Mouse (Mus musculus) stomach, embryonic 15.5 days (tissue): ENCODE results near the gene Olfr316. TPM values are rescaled to one million over a fixed set of nuclear protein-coding genes. Genes with fewer than 3 reads are reported as not detected.
"Not testable (repeated sequence)": the region's sequence is repeated elsewhere in the genome, so short reads cannot be mapped to it uniquely, and the experiment has no call there.

Experiments
- ATAC-seq: fragments of 200-750 bp; cut with Nextera tagmentation; 2 replicates; pipeline ENCODE4 v1.8.0; 2017; ENCODE audit warnings: low read depth, moderate number of reproducible peaks, moderate TSS enrichment; ENCODE audit not compliant: insufficient read depth, low FRiP score
- H3K27ac ChIP-seq: fragments of 300-500 bp; sonication (generic); 2 replicates; pipeline ENCODE4 v1.5.1; 2015; ENCODE audit warnings: mild to moderate bottlenecking, inconsistent platforms
- H3K27me3 ChIP-seq: fragments of 300-500 bp; sonication (generic); replicated peaks from 2 replicates; pipeline ENCODE4 v1.6.1; 2015; ENCODE audit warnings: inconsistent platforms
- H3K36me3 ChIP-seq: fragments of 300-500 bp; sonication (generic); 2 replicates; pipeline ENCODE4 v1.6.1; 2015; ENCODE audit warnings: inconsistent platforms
- H3K4me1 ChIP-seq: fragments of 300-500 bp; sonication (generic); 2 replicates; pipeline ENCODE4 v1.6.1; 2015; ENCODE audit warnings: inconsistent platforms
- H3K4me2 ChIP-seq: fragments of 300-500 bp; sonication (generic); 2 replicates; pipeline ENCODE4 v1.6.1; 2015; ENCODE audit warnings: mild to moderate bottlenecking, inconsistent platforms
- H3K4me3 ChIP-seq: fragments of 300-500 bp; sonication (generic); replicated peaks from 2 replicates; pipeline ENCODE4 v1.5.1; 2015; ENCODE audit warnings: inconsistent platforms
- H3K9ac ChIP-seq: fragments of 300-500 bp; sonication (generic); 2 replicates; pipeline ENCODE4 v1.6.1; 2015; ENCODE audit warnings: inconsistent platforms
- H3K9me3 ChIP-seq: fragments of 300-500 bp; sonication (generic); 2 replicates; pipeline ENCODE4 v1.6.1; 2016; ENCODE audit warnings: inconsistent platforms
- WGBS: fragments of 180-500 bp; shearing (Covaris S2); methylation state at CpG from one replicate; pipeline ENCODE4 v1.1.7; 2015; 5-methylcytosine and 5-hydroxymethylcytosine counted together
- polyA plus RNA-seq: library from polyadenylated mRNA; unstranded; fragments of >200 nt; fragmentation: Nextera tagmentation; extraction: Ambion mirVana; gene quantifications from 2 replicates; pipeline ENCODE4 v1.2.1, GENCODE M21; 2015

Gene Olfr316
- polyA plus RNA-seq = not detected in 2 replicates

DNA sequence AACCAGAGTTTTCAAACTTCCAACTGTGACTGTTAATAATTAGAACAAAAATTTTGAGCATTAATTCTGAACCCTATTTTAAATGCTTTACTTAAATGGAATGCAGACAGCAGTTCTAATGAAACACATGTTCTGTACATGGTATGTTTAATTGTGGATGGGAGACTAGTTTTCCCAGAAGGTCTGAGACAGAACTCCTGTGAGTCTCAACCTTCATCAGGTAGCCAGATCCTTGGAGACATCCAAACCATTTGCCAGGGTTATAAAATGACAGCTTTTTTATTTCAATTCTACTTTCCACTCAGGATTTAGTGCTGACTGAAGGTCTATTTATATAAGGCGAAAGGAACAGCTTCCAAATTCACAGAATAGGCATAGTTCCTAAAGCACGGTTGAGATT lies at the start of gene Olfr316:
Gene Olfr316 (plus strand): TSS at position 301 of the 400 bp plus-strand sequence.
- Histone ChIP-seq H3K4me3 (no peak within 1 kb of the TSS), H3K9ac (no peak within 1 kb of the TSS), H3K4me2 (no peak within 1 kb of the TSS), H3K27me3 (no peaks in the 10 kb centered on the region), H3K36me3 (no peaks in the 10 kb centered on the region), H3K27ac (no peak within 1 kb of the TSS), H3K9me3 (no peaks in the 10 kb centered on the region), H3K4me1 (no peaks in the 10 kb centered on the region)
- WGBS = 61% methylated on average over 2 of the region's 2 CpGs
- no peak for ATAC-seq

- WGBS = 81% methylated on average over 11 of the region's 11 CpGs
- no peaks in the 10 kb centered on the region for H3K36me3 ChIP-seq
- no peak for ATAC-seq
Observed at GRCm38 (mm10) chr11:58709086-58709485, 43.4 kb upstream of the Olfr316 start.

GRCm38 (mm10) chr11:58717723-58718122 lies 34.8 kb upstream of the Olfr316 start:
- not testable (repeated sequence) for H3K9ac ChIP-seq, H3K4me1 ChIP-seq, H3K36me3 ChIP-seq, H3K27ac ChIP-seq, H3K27me3 ChIP-seq, H3K9me3 ChIP-seq, ATAC-seq, H3K4me2 ChIP-seq, H3K4me3 ChIP-seq
- WGBS = 84% methylated on average over 7 of the region's 7 CpGs

More at GRCm38 (mm10) chr11:58709086-58709485, 43.4 kb upstream of the Olfr316 start:
- H3K9ac ChIP-seq = no peak overlapping the region
- H3K27ac ChIP-seq = no peak overlapping the region
- H3K4me3 ChIP-seq = no peak overlapping the region
- no peak overlapping the region for H3K4me2 ChIP-seq
- H3K27me3 ChIP-seq = no peaks in the 10 kb centered on the region
- no peaks in the 10 kb centered on the region for H3K9me3 ChIP-seq
- H3K4me1 ChIP-seq = no peaks in the 10 kb centered on the region

- Histone ChIP-seq H3K27me3 (no peaks in the 10 kb centered on the region), H3K36me3 (no peaks in the 10 kb centered on the region), H3K4me3 (no peak overlapping the region), H3K4me2 (no peak overlapping the region), H3K9ac (no peak overlapping the region), H3K27ac (no peak overlapping the region), H3K4me1 (no peaks in the 10 kb centered on the region), H3K9me3 (no peaks in the 10 kb centered on the region)
- 79% methylated on average over 4 of the region's 4 CpGs for WGBS
- no peak for ATAC-seq
Observed at GRCm38 (mm10) chr11:58719701-58720100, 32.8 kb upstream of the Olfr316 start.

DNA sequence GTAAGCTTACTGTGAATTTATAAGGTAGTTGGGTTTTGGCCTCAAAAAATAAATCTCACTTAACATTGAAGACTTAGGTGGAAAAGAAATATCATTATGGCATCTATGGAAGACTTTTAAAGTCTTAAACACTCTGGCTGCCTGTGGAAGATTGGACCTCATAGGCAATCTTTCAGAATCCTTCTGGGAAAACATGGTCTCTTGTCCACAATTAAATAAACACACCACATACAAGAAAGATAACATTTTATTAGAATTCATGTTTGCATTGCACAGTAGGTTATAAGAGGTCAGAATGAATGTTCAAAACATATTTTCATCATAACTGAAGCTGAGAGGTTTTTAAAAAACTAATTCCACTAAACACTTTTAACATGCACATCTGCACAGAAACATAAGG lies 28.6 kb upstream of the Olfr316 start, which contains the start of gene Olfr318:
Gene Olfr318 (minus strand): TSS at position 101 of the 400 bp plus-strand sequence.
- no peak within 1 kb of the TSS for H3K4me3 ChIP-seq
- no peak within 1 kb of the TSS for H3K9ac ChIP-seq
- no peaks in the 10 kb centered on the region for H3K9me3 ChIP-seq

GRCm38 (mm10) chr11:58727896-58728650 lies 24.5 kb upstream of the Olfr316 start:
- not testable (repeated sequence) for H3K27me3 ChIP-seq, H3K4me1 ChIP-seq, H3K27ac ChIP-seq, H3K9me3 ChIP-seq, H3K9ac ChIP-seq, H3K36me3 ChIP-seq, H3K4me3 ChIP-seq, H3K4me2 ChIP-seq, ATAC-seq
- 70% methylated on average over 6 of the region's 6 CpGs for WGBS

More for the DNA sequence above, 28.6 kb upstream of the Olfr316 start, which contains the start of gene Olfr318:
- Histone ChIP-seq H3K36me3 (no peaks in the 10 kb centered on the region), H3K27me3 (no peaks in the 10 kb centered on the region), H3K4me2 (no peak within 1 kb of the TSS), H3K27ac (no peak within 1 kb of the TSS), H3K4me1 (no peaks in the 10 kb centered on the region)
- ATAC-seq = no peak

GRCm38 (mm10) chr11:58733372-58733771 lies 19.2 kb upstream of the Olfr316 start:
- WGBS = 46% methylated on average over 3 of the region's 3 CpGs
- no peaks in the 10 kb centered on the region for H3K36me3 ChIP-seq
- H3K4me2 ChIP-seq = no peak overlapping the region
- H3K9ac ChIP-seq = no peak overlapping the region
- H3K4me3 ChIP-seq = no peak overlapping the region
- H3K4me1 ChIP-seq = no peaks in the 10 kb centered on the region
- H3K9me3 ChIP-seq = no peaks in the 10 kb centered on the region
- no peak for ATAC-seq
- no peak overlapping the region for H3K27ac ChIP-seq
- H3K27me3 ChIP-seq = no peaks in the 10 kb centered on the region

- Histone ChIP-seq H3K4me1 (no peaks in the 10 kb centered on the region), H3K4me2 (no peak within 1 kb of the TSS), H3K27me3 (no peaks in the 10 kb centered on the region), H3K36me3 (no peaks in the 10 kb centered on the region), H3K9me3 (no peaks in the 10 kb centered on the region), H3K4me3 (no peak within 1 kb of the TSS), H3K27ac (no peak within 1 kb of the TSS), H3K9ac (no peak within 1 kb of the TSS)
- no peak for ATAC-seq
- 58% methylated on average over 4 of the region's 4 CpGs for WGBS
Observed at GRCm38 (mm10) chr11:58738792-58739262, 13.7 kb upstream of the Olfr316 start, which contains the start of gene Olfr317. Gene Olfr317, minus strand, starts transcription at chr11:58739212.

- not testable (repeated sequence) for H3K4me3 ChIP-seq, H3K27ac ChIP-seq, H3K4me1 ChIP-seq, H3K9ac ChIP-seq, H3K4me2 ChIP-seq, H3K36me3 ChIP-seq, ATAC-seq, H3K9me3 ChIP-seq, H3K27me3 ChIP-seq
- WGBS = 75% methylated on average over 18 of the region's 18 CpGs
Observed at GRCm38 (mm10) chr11:58751096-58751495, 1.4 kb upstream of the Olfr316 start.

DNA sequence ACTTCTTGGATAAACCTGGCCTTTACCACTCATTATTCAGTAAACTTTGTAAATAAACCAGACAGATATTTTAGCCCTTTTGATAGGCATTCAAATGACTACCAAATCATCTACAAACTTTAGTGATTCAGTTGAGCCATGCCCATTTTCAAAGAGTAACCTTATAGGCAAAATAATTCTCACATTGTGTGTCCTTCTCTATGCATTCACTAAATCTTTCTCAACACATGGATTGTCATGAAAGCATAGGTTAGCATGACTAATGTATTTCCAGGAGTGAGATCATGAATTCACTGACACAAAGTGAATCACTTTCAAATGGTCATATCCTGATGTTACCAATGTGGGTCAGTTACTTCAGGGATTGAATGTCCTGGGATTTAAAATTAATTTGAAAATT lies 20.4 kb downstream of the Olfr316 start, which contains the start of gene Olfr315:
Gene Olfr315 (plus strand): TSS at position 301 of the 400 bp plus-strand sequence.
- H3K9me3 ChIP-seq = no peaks in the 10 kb centered on the region
- H3K4me2 ChIP-seq = no peak within 1 kb of the TSS
- H3K27ac ChIP-seq = no peak within 1 kb of the TSS
- H3K4me1 ChIP-seq = no peaks in the 10 kb centered on the region
- H3K36me3 ChIP-seq = no peaks in the 10 kb centered on the region
- no peaks in the 10 kb centered on the region for H3K27me3 ChIP-seq
- no peak for ATAC-seq
- no peak within 1 kb of the TSS for H3K4me3 ChIP-seq
- H3K9ac ChIP-seq = no peak within 1 kb of the TSS

DNA sequence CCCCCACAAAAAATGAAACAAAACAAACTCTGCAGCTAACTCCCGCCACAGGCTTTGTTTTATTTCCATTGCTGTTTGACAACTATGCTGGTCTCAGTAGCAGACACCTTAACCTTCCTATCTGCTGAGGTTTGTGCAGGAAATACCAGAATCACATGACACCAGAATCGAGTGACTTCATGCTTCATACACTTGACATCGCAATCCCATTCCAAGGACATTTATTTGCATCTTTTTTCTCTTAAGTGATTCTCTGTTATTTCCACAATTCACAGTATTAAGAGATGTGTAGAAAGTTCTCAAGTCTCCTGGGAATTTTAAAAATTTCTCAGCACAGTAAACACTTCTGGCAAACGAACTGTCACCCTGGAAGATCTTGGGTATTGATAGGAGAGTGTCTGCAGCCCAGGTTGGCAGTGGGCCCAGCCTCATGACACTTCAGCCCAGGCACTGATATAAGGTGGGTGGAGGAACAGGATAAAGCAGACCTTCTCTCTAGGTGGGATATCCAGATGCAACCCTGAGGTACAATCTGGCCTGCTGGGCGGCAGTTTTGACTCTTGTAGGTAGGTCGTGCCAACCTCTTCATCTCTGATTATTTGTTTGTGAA lies 30.1 kb downstream of the Olfr316 start, which contains the start of gene Olfr314:
Gene Olfr314 (plus strand): TSS at position 473 of the 610 bp plus-strand sequence.
- no peak for ATAC-seq
- Histone ChIP-seq H3K9me3 (no peaks in the 10 kb centered on the region), H3K27me3 (no peaks in the 10 kb centered on the region), H3K36me3 (no peaks in the 10 kb centered on the region), H3K4me2 (no peak within 1 kb of the TSS), H3K4me1 (no peaks in the 10 kb centered on the region), H3K27ac (no peak within 1 kb of the TSS), H3K4me3 (no peak within 1 kb of the TSS), H3K9ac (no peak within 1 kb of the TSS)
- 67% methylated on average over 6 of the region's 6 CpGs for WGBS

GRCm38 (mm10) chr11:58784182-58784581 lies 31.6 kb downstream of the Olfr316 start:
- H3K9me3 ChIP-seq = no peaks in the 10 kb centered on the region
- no peak for ATAC-seq
- H3K4me2 ChIP-seq = no peak overlapping the region
- 76% methylated on average over 2 of the region's 2 CpGs for WGBS
- no peaks in the 10 kb centered on the region for H3K27me3 ChIP-seq
- no peaks in the 10 kb centered on the region for H3K36me3 ChIP-seq
- H3K4me3 ChIP-seq = no peak overlapping the region
- no peak overlapping the region for H3K27ac ChIP-seq
- H3K4me1 ChIP-seq = no peaks in the 10 kb centered on the region
- H3K9ac ChIP-seq = no peak overlapping the region
